Mouse (Mus musculus) ES-E14 (cell line): ENCODE data around the gene Ptpdc1.

Source experiments
- CHD2 ChIP-seq: IDR thresholded peaks from 2 replicates; pipeline ENCODE4 v1.6.1; 2014; ENCODE audit warnings: mild to moderate bottlenecking, low read depth, low read length, inconsistent platforms
- MAFK ChIP-seq: IDR thresholded peaks from 2 replicates; pipeline ENCODE4 v1.6.1; 2014; ENCODE audit warnings: mild to moderate bottlenecking, low read depth, low read length, inconsistent platforms; ENCODE audit not compliant: insufficient read depth
- ZC3H11A ChIP-seq: IDR thresholded peaks from 2 replicates; pipeline ENCODE4 v1.6.1; 2012; ENCODE audit warnings: low read depth, mild to moderate bottlenecking, inconsistent platforms, low read length, borderline replicate concordance
- ZNF384 ChIP-seq: IDR thresholded peaks from 2 replicates; pipeline ENCODE4 v1.6.1; 2012; ENCODE audit warnings: low read depth, low read length, inconsistent platforms

DNA sequence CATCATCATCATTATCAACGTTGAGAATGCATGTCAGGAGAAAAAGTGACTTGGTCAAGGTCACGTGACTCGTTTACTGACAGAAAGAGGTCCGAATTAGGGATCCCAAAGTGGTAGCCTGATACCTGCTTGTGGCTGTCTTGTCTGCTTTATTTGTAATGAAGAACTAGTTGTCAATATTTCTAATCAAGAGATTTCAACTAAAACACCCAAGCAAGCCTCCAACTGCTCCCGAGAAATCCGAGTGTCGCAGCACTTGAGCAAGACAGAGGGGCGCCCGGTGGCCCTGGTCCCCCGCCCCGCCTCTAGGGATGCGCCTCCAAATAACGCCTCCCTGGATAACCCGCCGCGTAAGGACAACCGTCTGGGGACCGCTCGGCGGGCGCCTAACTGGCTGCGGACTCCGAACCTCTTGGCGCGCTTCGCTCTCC is 481 bp downstream of the Ptpdc1 start:
- TF ChIP-seq MAFK (no peak), ZC3H11A (no peak), CHD2 (no peak), ZNF384 (no peak)
